Mouse (Mus musculus) frontal cortex, adult 2 months (tissue): ENCODE measurements around the gene Lenep. TPM values are rescaled to one million over a fixed set of nuclear protein-coding genes. Genes with fewer than 3 reads are reported as not detected.

Experiments
- DNase-seq, 2 experiments: peaks; one replicate each; pipeline ENCODE4 v3.0.0; 2022; ENCODE audit warnings: low spot score in 1 of 2; ENCODE audit errors: extremely low spot score in 1 of 2
- polyA plus RNA-seq: library from polyadenylated mRNA; depleted of rRNA; stranded (reverse); fragments of >200 nt; gene quantifications from 2 replicates; pipeline ENCODE4 v1.2.3, GENCODE M21; 2012

Gene Lenep
- polyA plus RNA-seq, 1 experiment: 6.3 TPM

DNA sequence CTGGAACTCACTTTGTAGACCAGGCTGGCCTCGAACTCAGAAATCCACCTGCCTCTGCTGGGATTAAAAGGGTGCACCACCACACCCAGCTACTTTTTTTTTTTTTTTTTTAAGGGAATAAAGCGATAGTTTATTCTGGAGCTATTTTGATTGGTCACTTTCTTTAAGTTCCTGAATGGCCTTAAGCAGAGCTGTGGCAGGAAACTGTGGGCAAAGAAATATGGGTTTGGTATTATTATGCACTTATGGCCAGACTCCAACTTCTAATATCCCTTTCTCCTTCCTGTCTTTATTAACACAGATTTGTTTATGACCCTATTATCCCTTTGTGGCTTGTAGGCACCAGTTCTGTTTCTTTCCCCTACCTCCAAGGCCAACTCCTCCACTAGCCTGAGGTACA lies 17.8 kb upstream of the Lenep start:
- no peak for DNase-seq

DNA sequence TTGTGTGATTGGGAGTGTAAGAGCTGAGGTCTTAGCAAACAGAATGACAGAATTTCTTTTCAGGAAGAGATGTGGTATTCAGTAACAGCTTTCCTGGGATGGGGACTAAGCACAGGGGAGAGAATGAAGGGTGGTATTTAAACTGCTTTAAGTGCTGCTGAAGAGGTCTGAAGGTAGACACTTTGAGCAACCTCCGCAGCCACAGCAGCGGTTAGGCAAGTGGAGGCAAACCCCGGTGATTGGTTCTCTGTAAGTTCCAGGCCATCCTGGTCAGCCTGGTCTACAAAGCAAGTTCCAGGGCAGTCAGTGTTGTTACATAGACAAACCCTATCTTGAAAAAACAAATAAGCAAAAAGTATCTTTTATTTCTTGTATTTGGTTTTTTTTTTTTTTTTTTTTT lies 17.4 kb upstream of the Lenep start:
- DNase-seq: no peak

DNA sequence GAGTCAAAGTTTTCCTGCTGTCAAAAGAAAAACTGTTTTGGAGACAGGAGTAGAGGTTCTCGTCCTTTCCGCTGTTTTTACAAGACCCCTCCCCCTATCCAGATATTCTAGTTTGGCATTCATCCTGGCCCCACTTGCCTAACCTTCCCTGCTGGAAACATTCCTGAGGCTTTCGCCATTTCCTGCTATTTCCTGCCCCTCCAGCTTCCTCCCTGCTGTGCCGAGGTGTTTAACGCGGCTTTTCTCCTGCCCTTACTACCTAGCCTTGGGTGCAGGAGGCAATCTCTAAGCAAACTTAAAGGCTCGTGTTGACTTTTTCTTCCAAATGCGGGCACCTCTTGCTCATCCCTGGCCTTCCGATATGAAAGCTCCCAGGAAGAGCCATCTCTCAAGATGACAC lies 17.0 kb upstream of the Lenep start:
- no peak for DNase-seq

- DNase-seq: no peak
Observed at GRCm38 (mm10) chr3:89418861-89419250, 16.3 kb upstream of the Lenep start.

DNA sequence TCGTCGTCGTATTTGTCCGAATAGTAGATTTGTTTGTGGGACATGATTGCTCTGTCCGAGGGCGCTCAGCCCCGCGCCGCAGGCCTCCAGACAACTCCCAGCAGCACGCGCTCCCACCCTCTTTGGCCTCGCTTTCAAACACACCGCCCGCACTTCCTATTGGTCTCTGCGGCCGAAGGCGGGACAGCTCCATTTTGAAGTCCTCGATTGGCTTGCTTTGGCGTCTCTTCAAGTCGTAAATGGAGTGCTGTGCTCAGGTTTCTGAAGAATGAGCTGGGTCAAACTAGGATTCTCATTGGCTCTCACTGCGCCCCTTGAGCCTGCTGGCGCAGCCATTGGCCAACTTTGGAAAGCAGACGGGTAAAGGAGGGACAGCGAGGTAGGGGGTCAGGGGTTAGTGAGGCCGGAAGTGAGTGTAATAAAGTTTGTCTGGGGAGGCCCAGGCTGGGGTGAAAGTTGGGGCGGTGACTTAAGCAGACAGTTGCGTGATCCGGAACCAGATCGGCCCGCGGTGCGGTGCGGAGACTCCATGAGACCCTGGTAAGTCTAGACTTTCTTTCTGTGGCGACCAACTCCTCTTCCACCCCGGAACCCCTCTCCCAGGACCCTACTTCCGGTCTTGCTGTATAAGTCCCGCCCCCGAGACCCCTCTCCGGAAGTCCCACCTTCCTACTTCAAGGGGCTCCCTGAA lies 15.7 kb upstream of the Lenep start, which contains the start of the genes Cks1b and Shc1:
TSS of gene Cks1b (minus strand) at position 214 of the 691 bp plus-strand sequence.
TSS of gene Shc1 (plus strand) at position 274 of the 691 bp plus-strand sequence.
- DNase-seq: peak; percentile 97 to 98

DNA sequence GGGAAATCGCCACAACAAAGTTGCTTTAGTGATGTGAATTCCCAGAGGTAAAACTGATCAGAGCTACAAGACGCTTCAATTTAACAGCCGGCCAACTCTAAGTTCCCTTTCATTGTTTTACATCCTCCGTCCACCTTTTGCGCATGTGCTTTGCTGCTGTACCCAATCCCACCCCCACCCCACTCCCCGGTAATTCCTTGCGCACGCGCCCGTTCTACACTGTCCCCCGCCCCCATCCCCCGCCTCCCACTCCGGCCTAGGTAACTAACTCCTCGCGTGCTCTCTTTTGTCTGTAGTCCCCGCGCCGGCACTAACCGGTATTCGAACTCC lies 15.2 kb upstream of the Lenep start:
- DNase-seq: no peak

GRCm38 (mm10) chr3:89417131-89417530 lies 14.5 kb upstream of the Lenep start:
- no peak for DNase-seq

GRCm38 (mm10) chr3:89416158-89416557 lies 13.6 kb upstream of the Lenep start:
- DNase-seq: no peak

GRCm38 (mm10) chr3:89411490-89412393 lies 9.1 kb upstream of the Lenep start, which contains the start of gene Flad1:
TSS of gene Flad1 (minus strand) at chr3:89411870.
- DNase-seq: peak; percentile 99 to 100

- no peak for DNase-seq
Observed at GRCm38 (mm10) chr3:89410864-89411263, 8.3 kb upstream of the Lenep start.

- no peak for DNase-seq
Observed at GRCm38 (mm10) chr3:89409701-89410100, 7.1 kb upstream of the Lenep start.

DNA sequence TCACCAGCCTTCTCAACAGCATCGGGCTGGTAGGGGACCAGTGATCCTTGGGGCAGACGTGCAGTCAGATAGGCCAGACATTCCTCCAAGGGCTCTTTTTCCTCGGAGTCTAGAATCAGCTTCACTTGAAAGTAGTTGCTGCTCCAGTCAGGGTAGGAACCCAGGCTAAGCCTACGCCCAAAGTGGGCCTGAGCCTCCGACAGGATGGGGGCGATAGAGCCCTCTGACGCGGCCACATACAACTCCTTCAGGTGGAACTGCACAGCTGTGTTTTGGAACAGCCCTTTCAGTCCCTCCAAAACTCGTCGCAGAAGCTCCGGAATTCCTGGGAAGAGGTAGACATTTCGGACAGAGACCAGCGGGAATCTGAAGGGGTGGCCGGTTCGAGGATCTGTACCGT lies 5.9 kb upstream of the Lenep start:
- DNase-seq: no peak

DNA sequence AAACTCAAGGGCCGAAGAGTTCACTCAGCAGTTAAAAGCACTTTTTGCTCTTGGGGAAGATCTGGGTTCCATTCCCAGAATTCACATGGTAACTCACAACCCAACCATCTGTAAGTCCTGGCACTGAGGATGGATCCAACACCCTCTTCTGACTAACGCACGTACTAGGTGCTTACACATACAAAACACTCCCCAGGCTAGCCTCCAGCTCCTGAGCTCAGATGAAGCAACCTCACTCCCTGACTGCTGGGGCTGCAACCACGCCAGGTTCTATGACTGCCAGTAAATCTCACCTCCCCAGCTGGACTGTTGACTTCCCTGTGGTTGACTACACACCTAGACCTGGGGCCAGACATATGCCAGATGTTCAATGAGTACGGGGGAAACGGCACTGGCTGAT lies 4.3 kb upstream of the Lenep start:
- no peak for DNase-seq

DNA sequence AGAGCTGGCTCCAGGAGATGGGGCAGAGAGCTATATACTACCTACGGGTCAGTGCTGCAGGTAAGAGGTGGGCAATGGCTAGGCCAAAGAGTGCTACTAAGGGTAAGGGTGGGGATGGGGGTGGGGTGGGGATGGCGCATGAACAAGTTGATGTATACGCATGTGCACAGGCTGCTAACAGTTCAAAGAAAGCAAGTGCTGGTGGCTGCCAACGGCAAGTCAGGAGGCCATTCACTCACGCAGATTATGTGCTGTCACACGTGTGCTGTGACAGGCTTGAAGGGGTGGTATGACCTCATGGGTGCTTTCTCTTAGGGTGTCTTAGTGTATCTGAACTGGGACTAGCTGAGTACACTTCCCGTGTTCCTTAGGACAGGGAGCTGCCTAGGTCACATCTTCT lies 1.3 kb downstream of the Lenep start:
- no peak for DNase-seq

DNA sequence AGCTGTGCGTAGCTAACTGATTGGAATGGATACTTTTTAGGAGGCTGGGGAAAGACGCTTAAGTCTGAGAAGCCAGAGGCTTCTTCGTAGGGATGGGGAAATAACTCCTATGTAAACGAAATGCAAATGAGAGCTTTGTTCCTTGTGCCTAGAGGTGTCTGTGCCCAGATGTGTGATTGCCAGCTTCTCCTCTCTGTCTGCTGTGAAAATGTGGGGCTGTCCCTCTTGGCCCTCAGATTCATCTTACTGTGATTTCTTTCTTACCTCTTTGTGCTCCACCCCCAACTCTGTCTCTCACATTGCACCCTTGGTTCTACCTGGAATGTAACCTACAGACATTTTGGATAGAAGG lies 6.0 kb downstream of the Lenep start:
- DNase-seq: no peak

DNA sequence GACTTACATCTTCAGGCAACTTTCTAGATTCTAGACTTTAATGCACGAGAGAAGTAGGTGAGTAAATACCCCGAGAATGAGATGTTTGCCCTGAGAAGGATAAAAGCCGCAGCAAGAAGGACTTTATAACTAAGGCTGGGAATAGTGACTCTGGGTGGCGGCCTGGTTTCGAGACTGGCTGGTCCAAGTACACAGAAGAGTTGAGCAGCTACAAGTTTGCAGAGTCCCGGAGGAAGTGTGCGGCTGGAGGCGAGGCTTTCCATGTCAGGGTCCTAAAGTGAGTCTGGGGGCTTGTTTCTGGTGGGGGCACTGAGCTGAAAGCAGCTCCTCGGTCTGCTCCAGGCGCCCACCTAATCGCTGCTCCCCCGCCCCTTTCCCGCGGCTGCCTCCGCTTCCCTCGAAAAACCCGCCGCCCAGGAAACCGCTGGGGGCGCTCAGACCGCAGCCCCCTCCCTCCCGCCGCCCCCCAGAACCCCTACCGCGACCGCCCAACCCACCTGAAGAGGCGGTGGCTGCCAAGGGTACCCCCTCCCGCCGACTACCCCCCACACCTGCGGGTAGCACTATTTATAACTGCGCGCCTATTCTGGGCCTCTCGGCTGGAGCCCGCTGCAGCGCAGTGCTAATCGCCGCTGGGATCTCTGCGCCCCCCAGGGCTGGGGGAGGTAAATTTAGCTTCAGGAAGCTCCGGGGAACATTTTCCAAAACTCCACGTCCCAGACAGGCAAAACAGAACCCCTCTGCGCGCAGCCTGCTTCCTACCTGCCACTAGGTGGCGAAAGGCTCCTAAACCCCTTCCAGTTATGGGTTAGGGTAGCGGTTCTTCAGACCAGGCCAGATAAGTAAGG lies 6.6 kb downstream of the Lenep start:
- DNase-seq: peak in 1 of 2 experiments; percentile 68

- no peak for DNase-seq
Observed at GRCm38 (mm10) chr3:89395419-89395805, 7.2 kb downstream of the Lenep start.

DNA sequence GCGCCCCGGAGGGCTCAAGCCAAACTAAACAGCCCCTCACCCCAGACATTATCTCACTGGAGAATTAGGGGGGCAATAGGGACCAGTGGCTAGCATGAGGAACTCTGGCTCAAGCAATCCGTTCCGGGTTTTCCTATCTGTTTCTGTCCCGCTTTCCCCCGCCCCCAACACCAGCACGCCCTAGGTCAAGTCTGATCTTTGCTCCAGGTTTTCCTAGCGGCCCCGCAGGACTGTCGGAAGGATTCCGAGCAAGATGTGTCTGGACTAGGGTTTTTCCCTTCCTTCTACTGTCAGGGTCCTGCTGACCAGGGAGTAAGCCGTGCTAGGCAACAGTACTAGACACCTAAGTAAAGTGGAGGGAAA lies 7.7 kb downstream of the Lenep start:
- DNase-seq: peak in 1 of 2 experiments; percentile 70

GRCm38 (mm10) chr3:89394006-89394893 lies 8.3 kb downstream of the Lenep start, which contains the start of gene Zbtb7b:
TSS of gene Zbtb7b (minus strand) at chr3:89394776.
- DNase-seq: no peak

GRCm38 (mm10) chr3:89393605-89394004 lies 9.0 kb downstream of the Lenep start:
- DNase-seq: peak; percentile 94 to 95
